Mouse (Mus musculus) adrenal gland, adult 18-20 months (tissue): ENCODE results near the gene Fgd5. TPM values are rescaled to one million over a fixed set of nuclear protein-coding genes. Genes with fewer than 3 reads are reported as not detected.
A peak's percentile ranks its signal among the peaks of the same experiment; 100 is the strongest.

Experiments used
- DNase-seq, 2 experiments: peaks; one replicate each; pipeline ENCODE4 v3.0.0; 2021 to 2022; ENCODE audit warnings: low spot score in 2 of 2
- total RNA-seq, 2 experiments: library from RNA; stranded (reverse); gene quantifications; 1 replicate in 1 of 2; 2 replicates in 1 of 2; pipeline ENCODE4 v1.2.3; 2021

The Fgd5 gene
- total RNA-seq, 2 experiments from 2014 or later, result 15.2 to 16.2 TPM

DNA sequence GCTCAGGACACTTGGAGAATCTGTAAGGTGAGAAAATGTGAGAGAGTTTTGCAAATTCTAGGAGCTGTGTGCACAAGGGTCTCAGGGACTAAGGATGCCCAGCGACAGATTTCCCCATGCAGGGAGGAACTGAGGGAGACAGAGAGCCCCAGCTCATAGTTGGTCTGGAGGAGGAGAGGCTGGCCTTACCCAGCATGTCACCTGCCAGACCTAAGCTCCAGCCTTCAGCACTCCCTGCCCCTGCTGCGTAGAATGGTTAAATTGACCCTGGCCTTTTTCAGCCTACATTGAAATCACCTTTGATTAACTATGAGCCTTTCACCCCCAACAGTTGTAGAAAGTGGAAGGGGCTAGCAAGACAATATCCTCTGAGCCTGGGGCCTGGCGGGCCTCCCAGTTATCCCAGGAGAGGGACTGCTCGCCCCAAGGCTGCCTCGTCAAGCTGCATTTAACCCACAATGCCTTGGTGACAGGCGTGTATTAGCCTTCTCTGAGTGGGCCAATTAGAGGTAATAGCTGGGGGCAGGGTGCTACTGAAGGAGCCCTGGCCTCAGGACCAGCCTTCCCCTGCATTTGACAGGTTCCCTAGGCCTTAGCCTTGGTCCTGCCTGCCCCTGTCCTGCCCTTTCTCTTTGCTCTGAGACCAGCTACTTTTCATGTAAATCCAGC, 25.6 kb downstream of the Fgd5 start:
- DNase-seq, result no peak

DNA sequence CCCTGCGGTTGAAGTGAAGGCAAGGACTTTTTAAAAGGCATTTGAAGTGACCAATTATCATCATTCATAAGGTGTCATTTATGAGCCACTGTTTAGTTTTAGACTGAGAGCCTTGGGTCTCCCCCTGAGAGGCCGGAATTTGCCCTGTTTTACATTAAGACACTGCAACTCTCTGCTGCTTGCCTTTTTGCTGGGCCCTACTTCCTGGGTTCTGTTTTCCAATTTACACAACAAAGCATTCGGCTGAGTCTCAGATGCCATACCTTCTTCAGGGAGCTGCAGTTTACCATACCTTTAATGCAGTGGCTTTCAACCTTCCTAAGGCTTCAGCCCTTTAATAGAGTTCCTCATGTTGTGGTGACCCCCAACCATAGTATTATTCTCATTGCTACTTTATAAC, 26.1 kb downstream of the Fgd5 start:
- no peak for DNase-seq

DNA sequence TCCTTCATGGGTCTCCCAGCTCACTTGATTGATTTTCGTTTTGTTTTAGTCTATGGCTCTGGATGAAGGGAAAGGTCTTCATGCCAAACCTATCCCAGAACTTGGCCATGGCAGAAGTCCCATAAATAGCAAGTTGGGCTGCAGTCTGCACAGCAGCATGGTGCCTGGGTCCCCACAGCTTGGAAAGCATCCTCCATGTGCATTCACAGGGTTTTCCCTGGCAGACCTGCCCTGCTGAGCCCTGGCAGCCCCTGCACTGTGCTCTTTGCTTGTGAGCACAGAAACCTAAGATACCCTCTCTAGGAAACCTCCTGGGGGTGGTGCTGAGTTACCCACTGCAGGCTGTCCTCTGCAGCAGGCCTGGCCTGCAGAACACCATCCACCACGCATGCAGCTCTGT, 32.2 kb downstream of the Fgd5 start:
- DNase-seq, result no peak

DNA sequence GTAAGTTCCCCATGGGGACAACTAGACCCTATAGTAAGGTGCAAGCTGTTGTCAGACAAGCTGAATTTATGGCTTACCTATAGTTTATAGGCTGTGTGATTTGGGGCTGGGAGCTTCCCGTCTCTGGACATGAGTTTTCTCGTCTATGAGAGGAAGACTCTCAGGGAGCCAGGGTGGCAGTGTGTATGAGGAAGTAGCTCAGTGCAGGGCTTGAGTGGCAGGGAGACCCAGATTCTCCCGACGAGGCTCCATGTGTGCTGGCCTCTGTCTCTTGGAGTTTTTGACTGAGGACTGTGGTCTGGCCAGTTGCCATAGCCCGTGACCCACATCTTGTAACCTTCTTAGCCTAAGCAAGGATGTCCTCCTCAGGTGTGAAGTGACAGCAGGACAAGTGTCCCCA, 33.7 kb downstream of the Fgd5 start:
- DNase-seq, result no peak

DNA sequence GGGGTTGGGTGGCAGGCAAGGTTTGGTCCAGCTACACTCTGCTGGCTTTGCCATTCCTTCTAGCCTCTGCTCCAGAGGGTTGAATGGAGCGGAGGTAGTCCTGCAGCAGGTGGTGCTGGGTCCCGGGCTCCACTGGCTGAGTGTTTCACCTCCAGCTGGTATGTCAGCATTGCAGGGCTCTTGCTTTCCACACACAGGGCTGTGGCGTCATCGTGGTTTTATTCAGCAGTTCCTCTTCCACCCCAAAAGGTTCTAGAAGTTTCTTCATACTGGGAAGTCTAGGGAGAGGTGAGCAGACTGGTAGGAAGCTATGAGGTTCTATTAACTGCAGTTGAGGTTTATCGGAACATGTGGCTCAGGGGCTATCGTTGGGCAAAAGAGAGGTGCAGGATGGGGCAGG, 34.4 kb downstream of the Fgd5 start:
- DNase-seq, result no peak

DNA sequence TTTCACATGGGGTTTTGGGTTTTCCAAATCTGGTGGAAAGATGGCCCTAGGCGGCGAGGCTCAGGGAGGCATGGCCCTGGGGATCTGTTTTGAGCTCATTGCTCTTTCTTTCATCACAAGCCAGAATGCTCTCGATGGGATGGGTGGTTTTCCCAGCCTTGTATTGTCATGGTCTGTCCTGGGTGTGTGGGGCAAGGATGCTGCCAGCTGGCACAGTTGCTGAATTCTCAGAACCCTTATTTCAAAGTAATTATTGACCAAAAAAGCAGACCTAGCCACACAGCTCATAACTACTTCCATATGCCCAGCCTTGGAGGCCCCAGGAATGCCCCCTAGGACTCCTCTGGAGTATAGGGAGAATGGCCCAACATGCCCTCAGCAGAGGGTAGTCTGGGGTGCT, 34.9 kb downstream of the Fgd5 start:
- DNase-seq, result no peak

DNA sequence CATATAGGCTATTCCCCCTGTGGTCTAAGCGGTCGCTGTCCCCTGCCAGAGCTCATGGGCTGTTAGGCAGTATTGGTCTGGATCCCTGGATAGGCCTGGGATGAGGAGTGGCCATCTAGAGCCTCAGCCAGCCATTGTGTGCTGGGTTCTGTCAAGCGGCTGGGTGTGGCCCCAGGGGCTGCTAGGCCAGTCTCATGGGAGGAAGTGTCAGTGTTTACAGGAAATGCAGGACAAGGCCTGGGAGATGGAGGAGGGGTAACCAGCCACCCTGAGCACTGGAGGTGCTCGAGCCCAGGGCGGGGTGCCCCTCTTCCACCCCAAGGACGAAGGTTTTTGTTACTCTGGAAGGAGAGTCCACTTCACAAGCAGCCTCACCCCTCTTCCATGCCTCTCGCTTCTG, 36.3 kb downstream of the Fgd5 start:
- peak in 1 of 2 experiments; percentile 31 for DNase-seq

DNA sequence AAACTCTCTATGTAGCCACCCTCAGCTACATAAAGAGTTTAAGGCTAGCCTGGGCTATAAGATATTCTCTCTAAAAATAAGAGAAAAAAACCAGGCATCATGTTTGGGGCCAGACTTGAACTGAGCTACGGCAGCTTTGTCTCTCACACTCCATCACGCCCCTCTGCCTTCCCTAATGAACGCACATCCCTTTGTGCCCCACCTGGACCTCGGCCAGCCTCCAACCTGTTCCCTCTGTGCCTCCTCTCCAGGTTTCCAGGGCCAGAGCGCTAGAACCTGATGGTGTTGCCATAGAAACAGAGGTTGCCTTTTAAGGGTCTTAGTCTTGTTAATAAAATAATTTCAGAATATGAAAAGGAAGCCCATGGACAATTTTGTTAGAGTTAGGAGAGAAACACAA, 37.2 kb downstream of the Fgd5 start:
- no peak for DNase-seq

DNA sequence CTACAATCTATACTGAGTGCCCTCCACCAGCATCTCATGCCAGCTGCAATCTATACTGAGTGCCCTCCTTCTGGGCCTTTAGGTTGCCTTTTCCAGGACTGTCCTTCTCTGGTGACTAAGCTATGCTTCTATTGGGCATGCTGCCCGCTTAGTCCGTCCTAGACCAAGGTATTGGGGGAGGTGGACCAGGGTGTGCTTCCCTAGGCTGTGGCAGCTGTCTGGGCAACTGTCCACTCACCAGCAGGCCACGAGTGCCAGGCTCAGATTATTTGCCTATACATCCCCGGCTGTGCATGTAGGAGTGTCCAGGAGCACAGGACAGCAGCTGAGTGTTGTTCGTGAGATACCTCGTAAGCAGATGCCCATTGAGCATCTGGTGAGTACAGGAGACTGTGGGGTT, 38.1 kb downstream of the Fgd5 start:
- no peak for DNase-seq

DNA sequence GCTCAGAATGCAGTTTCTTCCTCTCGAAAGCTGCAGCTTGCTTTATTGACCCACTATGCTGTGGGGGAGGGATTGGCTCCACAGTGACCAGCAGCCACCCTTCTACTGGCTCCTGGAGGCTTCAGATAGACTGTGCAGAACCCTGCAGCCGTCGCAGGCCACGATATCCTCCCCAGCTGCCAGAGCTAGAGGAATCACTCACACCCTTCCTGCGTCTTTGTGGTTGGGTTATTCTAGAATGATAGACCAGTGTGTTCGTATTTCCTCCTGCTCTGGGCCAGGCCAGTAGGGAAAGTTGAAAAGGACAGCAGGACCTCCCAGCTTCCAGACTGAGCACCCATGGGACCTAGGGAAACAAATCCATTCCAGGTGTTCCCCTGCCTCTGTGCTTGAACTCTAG, 39.7 kb downstream of the Fgd5 start:
- DNase-seq, result no peak

DNA sequence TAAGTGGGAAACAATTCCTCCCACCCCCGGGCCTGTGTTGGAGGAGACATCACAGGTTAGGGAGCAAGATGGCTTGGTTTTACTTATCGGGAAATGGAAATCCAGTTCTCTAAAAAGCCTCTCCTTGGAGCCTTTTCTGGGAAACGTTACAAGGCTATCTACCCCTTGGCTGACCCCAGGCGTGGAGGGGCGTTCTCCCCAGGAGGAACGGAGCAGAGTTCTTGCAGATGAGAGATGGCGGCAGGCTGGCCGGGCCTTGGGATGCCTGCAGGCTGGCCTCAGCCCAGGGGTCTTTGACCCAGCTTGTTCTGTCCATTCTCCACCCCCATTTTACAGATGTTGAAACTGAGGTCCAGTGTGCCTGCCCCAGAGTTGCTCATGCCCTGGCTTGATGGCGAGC, 42.4 kb downstream of the Fgd5 start:
- DNase-seq, result no peak

DNA sequence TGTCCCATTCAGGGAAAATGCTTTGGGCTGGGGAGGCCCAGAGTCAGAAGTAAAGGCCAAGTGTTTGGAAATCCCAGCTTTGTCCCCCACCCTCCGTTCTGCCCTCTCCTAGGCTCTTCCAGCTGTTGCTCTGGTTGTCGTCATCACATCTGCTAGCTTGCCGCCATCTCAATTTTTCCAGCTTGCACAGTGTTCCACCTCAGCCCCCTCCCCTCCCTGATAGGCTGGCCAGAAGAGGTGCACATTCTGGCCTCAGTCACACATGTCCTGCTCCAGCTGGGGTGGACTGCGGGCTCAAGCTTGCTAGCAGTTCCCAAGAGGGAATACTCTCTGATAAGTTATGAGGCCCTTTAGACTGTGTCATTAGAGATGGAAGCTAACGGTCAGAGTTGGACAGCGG, 42.8 kb downstream of the Fgd5 start:
- no peak for DNase-seq

DNA sequence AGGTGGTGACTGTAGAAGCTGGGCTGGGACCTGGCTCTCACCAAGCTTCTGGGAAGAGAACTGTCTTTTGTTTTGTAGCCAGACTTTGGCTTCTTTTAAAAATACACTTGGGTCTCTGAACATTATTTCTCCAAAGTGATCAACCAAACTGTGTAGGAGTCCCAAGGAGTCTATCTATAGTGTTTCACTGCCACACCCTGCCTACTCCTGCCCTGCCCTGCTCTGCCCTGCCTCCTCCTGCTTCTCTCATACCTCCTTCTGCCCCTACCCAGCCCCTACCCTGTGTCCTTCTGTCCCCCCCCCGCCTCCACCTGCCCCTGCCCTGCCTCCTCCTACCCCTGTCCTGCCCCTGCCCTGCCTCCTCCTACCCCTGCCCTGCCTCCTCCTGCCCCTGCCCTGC, 46.6 kb downstream of the Fgd5 start:
- no peak for DNase-seq

DNA sequence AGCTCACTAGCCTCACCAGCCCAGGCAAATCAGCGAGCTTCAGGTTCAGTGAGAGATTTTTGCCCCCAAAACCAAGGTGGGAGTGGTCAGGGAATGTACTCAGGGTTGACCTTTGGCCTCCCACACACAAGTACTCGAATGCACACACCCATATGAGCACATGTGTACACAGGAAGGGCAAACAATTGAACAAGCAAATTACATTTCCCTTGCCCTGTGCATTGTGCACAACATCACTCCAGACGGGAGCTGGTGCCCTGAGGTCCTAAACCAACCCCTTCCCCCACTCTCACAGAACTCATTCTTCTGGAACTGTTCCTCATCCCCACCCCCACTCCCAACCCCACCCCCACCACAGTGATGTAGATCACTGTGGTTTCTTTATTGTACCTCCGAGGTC, 48.7 kb downstream of the Fgd5 start:
- DNase-seq, result no peak

DNA sequence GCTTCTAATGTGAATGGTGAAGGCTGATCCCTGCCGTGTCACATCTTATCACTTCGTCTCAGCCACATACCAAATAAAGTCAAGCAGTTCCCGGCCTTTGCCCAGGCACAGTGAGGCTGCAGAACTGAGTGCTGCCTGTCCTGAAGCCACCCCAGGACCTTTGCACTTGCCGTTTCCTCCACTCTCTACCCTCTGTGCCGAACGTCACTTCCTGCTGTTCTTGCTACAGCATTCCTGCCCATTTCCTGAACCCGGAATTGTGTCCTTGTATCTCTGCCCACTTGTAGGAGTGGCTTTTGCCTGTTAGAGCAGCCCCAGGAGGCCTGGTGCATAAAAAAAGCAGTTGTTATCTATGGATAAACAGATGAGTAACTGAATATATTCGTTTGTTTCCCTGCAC, 52.0 kb downstream of the Fgd5 start:
- DNase-seq, result no peak

DNA sequence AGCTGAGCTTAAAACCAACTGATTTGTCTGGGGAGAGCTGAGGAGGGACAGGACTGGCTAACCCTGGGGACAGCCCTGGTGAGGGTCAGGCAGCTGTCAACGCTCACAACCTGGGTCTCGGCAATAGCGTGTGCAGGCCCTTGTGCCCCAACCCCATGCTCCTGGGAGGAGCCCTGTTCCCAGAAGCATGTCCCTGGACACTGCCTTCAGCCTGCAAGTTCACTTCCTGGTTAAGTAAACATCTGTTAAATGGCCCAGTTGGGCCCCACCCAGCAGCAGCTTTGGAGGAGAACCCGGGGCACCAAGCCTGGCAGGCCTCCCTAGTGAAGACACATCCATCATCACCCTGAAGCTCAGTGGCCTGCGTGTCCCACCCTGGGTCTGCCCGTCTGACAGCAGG, 56.0 kb downstream of the Fgd5 start:
- peak; percentile 14 to 34 for DNase-seq

DNA sequence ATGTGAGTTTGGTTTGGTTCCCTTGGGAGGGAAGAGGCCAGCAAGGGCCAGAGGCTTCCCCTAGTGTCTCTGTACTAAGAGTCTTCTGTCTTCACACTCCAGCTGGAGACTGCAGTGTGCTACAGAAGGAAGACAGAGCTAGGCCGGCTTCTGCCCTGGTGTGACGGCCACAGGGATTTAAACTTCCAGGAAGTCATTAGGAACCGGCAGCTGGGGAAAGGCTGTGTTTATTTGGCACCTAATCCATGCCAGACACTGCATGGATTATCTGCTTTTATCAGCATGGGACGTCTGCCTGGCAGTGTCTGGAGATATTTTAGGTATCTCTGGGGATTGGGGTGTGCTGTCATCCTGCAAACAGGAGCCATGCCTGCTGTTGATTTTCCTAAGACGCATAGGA, 57.7 kb downstream of the Fgd5 start:
- DNase-seq, result no peak

DNA sequence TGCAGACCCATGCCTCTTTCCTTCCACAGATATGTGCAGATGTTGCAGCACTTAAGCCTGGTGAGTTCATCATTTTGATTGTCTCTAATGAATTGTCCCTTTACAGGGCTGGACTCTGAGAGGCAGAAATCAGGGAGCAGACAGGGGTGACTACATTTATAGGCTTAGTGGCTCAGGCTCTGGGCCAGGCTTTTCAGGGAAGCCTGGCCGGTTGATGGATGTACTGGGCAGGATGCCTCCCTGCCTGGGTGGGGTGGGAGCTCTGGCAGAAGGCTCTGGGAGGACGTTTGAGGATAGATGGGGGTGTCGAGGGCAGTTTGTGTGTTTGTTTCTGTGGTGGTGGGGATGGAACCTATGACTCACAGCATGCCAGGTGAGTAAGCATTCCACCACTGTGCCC, 59.5 kb downstream of the Fgd5 start:
- DNase-seq, result peak in 1 of 2 experiments; percentile 12

DNA sequence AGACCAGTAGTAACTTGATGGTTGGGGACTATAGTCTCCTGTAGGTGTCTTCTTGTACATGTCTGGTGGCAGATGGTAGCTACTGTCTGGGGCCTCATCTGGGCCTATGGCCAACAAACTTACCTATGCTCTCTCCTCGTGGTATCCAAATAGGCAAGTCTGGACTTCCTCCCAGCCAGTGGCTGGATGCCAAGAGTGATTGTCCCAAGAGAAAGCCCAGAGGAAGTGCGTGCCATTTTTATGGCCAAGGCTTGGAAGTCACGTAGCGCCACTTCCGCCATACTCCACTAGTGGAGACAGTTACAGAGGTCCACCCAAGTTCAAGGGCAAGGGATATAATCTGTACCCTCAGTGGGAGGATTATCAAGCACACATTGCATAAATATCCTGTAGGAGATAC, 62.6 kb downstream of the Fgd5 start:
- peak in 1 of 2 experiments; percentile 46 for DNase-seq

DNA sequence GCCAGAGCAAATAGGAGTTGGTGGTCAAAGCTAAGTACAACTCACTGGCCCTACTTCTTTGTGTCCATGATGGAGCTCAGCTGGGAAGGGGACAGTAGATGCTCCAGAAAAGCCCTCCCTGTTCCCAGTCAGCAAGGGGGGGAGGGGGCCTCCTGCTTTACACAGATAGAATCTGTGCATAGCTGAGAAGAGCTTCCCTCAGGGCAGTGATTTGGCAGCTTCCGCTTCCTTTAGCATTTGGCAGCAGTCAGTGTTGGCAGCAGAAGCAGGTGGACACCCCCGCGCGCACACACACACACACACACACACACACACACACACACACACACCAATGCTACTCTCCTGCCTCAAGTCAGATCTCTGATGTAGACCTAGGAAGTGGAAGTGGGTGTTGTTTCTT, 63.4 kb downstream of the Fgd5 start:
- no peak for DNase-seq

DNA sequence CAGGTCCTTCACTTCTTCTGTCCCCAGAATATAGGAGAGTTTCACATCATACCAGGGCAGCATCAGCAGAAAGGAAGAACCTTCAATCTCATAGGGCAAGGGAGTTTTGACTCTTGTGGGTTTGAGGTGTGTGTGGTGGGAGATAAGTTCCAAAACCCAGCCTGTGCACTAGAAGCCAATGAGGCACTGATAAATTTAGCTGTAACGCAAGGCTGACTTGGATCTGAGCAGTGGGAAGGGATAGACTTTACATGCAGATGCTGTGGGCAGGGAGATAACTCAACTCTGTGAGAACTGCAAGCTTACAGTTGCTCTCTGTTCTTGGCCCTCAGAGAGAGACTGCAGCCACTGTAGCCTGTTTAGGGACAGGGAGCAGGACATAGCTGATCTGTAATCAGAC, 64.2 kb downstream of the Fgd5 start:
- DNase-seq, result no peak

DNA sequence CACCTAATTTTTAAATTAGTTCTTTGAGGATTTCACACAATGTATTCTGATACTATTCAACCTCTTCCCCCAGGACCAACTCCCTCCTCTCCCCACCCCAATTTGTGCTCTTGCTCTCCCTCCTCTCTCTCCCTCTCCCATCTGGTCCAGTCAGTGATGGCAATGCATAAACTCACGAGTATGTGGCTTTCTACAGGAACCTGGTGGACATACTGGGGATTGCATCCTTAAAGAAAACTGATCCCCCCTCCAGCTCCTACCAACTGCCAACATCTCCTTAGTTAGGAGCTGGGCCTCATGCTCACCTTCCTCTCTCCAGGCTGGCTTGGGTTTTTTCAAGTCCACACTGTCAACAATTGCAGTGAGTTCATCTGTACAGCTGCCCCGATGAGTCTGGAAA, 79.1 kb downstream of the Fgd5 start:
- DNase-seq, result no peak

DNA sequence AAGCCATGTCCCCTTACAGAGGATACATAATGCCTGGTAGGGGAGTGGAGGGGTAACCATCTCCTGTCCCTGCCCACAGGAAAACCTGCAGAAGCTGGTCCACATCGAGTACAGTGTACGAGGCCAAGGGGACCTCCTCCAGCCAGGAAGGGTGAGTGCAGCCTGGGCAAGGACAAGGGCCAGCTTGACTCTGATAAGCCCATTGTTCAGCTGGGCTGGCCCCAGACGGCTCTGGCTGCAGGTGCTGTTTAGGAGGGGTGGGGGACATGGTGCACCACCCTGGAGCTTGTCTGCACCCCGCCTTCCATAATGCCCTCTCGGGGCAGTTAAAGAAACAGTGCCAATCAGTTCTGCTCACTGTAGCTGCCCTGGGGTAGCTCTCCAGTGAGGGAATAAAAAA, 83.0 kb downstream of the Fgd5 start:
- no peak for DNase-seq

DNA sequence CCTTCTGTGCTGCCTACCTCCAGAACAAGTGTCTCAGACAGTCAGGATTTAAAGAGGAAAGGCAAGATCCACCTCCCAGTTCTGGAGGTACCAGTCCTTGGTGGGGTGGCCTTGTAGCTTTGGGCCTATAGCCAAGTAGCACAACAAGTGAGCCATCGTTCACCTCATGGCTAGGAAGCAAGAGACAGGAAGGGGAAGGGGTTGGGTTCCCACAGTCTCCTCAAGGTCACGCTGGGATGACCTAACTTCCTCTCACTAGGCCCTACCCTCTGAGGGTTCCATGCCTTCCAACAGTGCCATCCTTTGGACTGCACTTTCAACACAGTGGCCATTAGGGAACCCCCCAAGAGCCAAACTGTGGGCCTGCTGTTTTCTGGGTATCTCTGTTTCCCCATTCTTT, 84.8 kb downstream of the Fgd5 start:
- no peak for DNase-seq
